Comparison of ENCODE assay signal across 22 mouse cellular contexts in genomic region chr17:30750269-30750668, GRCm38 (mm10).
DNase-seq lines count a peak whose midpoint lies in the region; ATAC-seq and TF ChIP-seq lines count a peak whose summit lies in the region.
"Had no signal": no experiment of that assay in that cellular context is flagged by ENCODE, and none has a peak within 500 bp of the region (broad histone marks: within the 10 kb centered on the region; RNA-seq: fewer than 3 reads in every experiment).

No protein-coding gene starts in this region.

- TF ChIP-seq CTCF in forebrain, postnatal 0 days (IDR thresholded peaks at IDR 0.05; ENCODE audit: low read depth): no peak
- no peak; the same call in 1 of the 2 replicates for TF ChIP-seq CTCF in kidney, postnatal 0 days (IDR thresholded peaks at IDR 0.05; ENCODE audit: low read depth)

- no peak overlapping the region for H3K4me2 ChIP-seq in forebrain, postnatal 0 days (ENCODE audit: low read depth)
- H3K4me2 ChIP-seq in forebrain, embryonic 16.5 days (ENCODE audit: low read length): no peak overlapping the region
- H3K4me2 ChIP-seq in kidney, postnatal 0 days (ENCODE audit: low read length): no peak overlapping the region
- H3K4me2 ChIP-seq in midbrain, embryonic 11.5 days: no peak overlapping the region
- H3K4me2 ChIP-seq in midbrain, embryonic 16.5 days (ENCODE audit: low read length): no peak overlapping the region
- H3K4me2 ChIP-seq: embryonic facial prominence, embryonic 12.5 days; forebrain, embryonic 12.5 days; heart, embryonic 11.5 days; heart, embryonic 15.5 days; hindbrain, embryonic 15.5 days had no signal

- H3K27me3 ChIP-seq in forebrain, postnatal 0 days (ENCODE audit: insufficient read depth, low read length): no peaks in the 10 kb centered on the region
- H3K27me3 ChIP-seq in forebrain, embryonic 16.5 days (replicated peaks; ENCODE audit: control insufficient read depth, insufficient read depth, low read length): no peaks in the 10 kb centered on the region
- no peaks in the 10 kb centered on the region for H3K27me3 ChIP-seq in kidney, postnatal 0 days (ENCODE audit: insufficient read depth, low read length)
- no peaks in the 10 kb centered on the region for H3K27me3 ChIP-seq in midbrain, embryonic 11.5 days (ENCODE audit: control insufficient read depth, insufficient read depth, low read length)
- no peaks in the 10 kb centered on the region for H3K27me3 ChIP-seq in midbrain, embryonic 16.5 days (ENCODE audit: control insufficient read depth, insufficient read depth, low read depth, low read length)
- H3K27me3 ChIP-seq: embryonic facial prominence, embryonic 12.5 days; forebrain, embryonic 12.5 days; heart, embryonic 15.5 days; hindbrain, embryonic 15.5 days had no signal

- ATAC-seq in forebrain, postnatal 0 days: 0 out of 2 replicates have a peak, but pooled peaks have one; percentile 40
- ATAC-seq in forebrain, embryonic 16.5 days: no peak
- ATAC-seq in kidney, postnatal 0 days (replicated peaks; ENCODE audit: low FRiP score, low read depth): no peak
- ATAC-seq in midbrain, embryonic 11.5 days (ENCODE audit: low FRiP score): no peak
- no peak for ATAC-seq in midbrain, embryonic 16.5 days
- ATAC-seq: activated CD4-positive, CD25-positive, alpha-beta regulatory T cell, adult 4 months; Patski had no signal

- H3K36me3 ChIP-seq in forebrain, postnatal 0 days (ENCODE audit: insufficient read depth): no peaks in the 10 kb centered on the region
- no peaks in the 10 kb centered on the region for H3K36me3 ChIP-seq in forebrain, embryonic 16.5 days (ENCODE audit: control insufficient read depth, insufficient read depth)
- H3K36me3 ChIP-seq in kidney, postnatal 0 days (ENCODE audit: insufficient read depth, low read length): no peaks in the 10 kb centered on the region
- H3K36me3 ChIP-seq in midbrain, embryonic 11.5 days (ENCODE audit: control insufficient read depth, insufficient read depth, low read length): no peaks in the 10 kb centered on the region
- no peaks in the 10 kb centered on the region for H3K36me3 ChIP-seq in midbrain, embryonic 16.5 days (ENCODE audit: control insufficient read depth, insufficient read depth, low read length)
- H3K36me3 ChIP-seq: embryonic facial prominence, embryonic 12.5 days; forebrain, embryonic 12.5 days; heart, embryonic 15.5 days; hindbrain, embryonic 15.5 days had no signal

- WGBS in forebrain, postnatal 0 days: 40% methylated on average over 6 of the region's 6 CpGs
- WGBS in forebrain, embryonic 16.5 days: 42% methylated on average over 6 of the region's 6 CpGs
- WGBS in kidney, postnatal 0 days: 37% methylated on average over 6 of the region's 6 CpGs
- WGBS in midbrain, embryonic 11.5 days: 45% methylated on average over 6 of the region's 6 CpGs
- 42% methylated on average over 6 of the region's 6 CpGs for WGBS in midbrain, embryonic 16.5 days

- no peaks in the 10 kb centered on the region for H3K9me3 ChIP-seq in forebrain, postnatal 0 days (ENCODE audit: low read length)
- H3K9me3 ChIP-seq in forebrain, embryonic 16.5 days (ENCODE audit: control insufficient read depth, low read length): no peaks in the 10 kb centered on the region
- no peaks in the 10 kb centered on the region for H3K9me3 ChIP-seq in kidney, postnatal 0 days (replicated peaks; ENCODE audit: low read length)
- no peaks in the 10 kb centered on the region for H3K9me3 ChIP-seq in midbrain, embryonic 11.5 days (ENCODE audit: control insufficient read depth, low read length)
- H3K9me3 ChIP-seq in midbrain, embryonic 16.5 days (replicated peaks; ENCODE audit: control insufficient read depth, low read length, poor library complexity, severe bottlenecking): no peaks in the 10 kb centered on the region
- H3K9me3 ChIP-seq: embryonic facial prominence, embryonic 12.5 days; forebrain, embryonic 12.5 days; heart, embryonic 15.5 days; hindbrain, embryonic 15.5 days had no signal

- no peak for DNase-seq in forebrain, postnatal 0 days
- peak; percentile 12 for DNase-seq in kidney, postnatal 0 days (ENCODE audit: low spot score)
- DNase-seq in kidney, adult 11 months: no peak
- peak; percentile 86 for DNase-seq in midbrain, embryonic 11.5 days (ENCODE audit: low spot score, missing footprints)
- peak; percentile 56 for DNase-seq in retina, embryonic 14.5 days (ENCODE audit: low spot score)
- no peak for DNase-seq in gastrocnemius, postnatal 4 days (ENCODE audit: low spot score in 2 of 2)
- DNase-seq: adrenal gland, postnatal 14 days; cerebellum, adult 11-12 months; cerebellum, adult 9-10 months; gastrocnemius, adult 2 months; gastrocnemius, postnatal 25 days; heart, adult 18-20 months; heart, postnatal 14 days had no signal

- H3K27ac ChIP-seq in forebrain, postnatal 0 days (ENCODE audit: low read depth, low read length): no peak overlapping the region
- no peak overlapping the region for H3K27ac ChIP-seq in forebrain, embryonic 16.5 days (ENCODE audit: low read length)
- no peak overlapping the region for H3K27ac ChIP-seq in kidney, postnatal 0 days
- no peak overlapping the region for H3K27ac ChIP-seq in midbrain, embryonic 11.5 days (ENCODE audit: low read depth, low read length)
- H3K27ac ChIP-seq in midbrain, embryonic 16.5 days (ENCODE audit: low read length): no peak overlapping the region
- H3K27ac ChIP-seq: embryonic facial prominence, embryonic 12.5 days; forebrain, embryonic 12.5 days; gastrocnemius, adult 2 months; heart, embryonic 15.5 days; hindbrain, embryonic 15.5 days had no signal

- no peak overlapping the region for H3K9ac ChIP-seq in forebrain, postnatal 0 days
- H3K9ac ChIP-seq in forebrain, embryonic 16.5 days (replicated peaks; ENCODE audit: low read depth, low read length): no peak overlapping the region
- H3K9ac ChIP-seq in kidney, postnatal 0 days (ENCODE audit: low read depth, low read length): no peak overlapping the region
- H3K9ac ChIP-seq in midbrain, embryonic 11.5 days (ENCODE audit: low read length): no peak overlapping the region
- H3K9ac ChIP-seq in midbrain, embryonic 16.5 days (ENCODE audit: low read depth, low read length): no peak overlapping the region
- H3K9ac ChIP-seq: embryonic facial prominence, embryonic 12.5 days; forebrain, embryonic 12.5 days; heart, embryonic 15.5 days; hindbrain, embryonic 15.5 days had no signal

- H3K4me3 ChIP-seq in forebrain, postnatal 0 days (ENCODE audit: low read depth, low read length): no peak overlapping the region
- no peak overlapping the region for H3K4me3 ChIP-seq in forebrain, embryonic 16.5 days (replicated peaks; ENCODE audit: low read length)
- H3K4me3 ChIP-seq in kidney, postnatal 0 days (replicated peaks; ENCODE audit: low read depth, low read length): no peak overlapping the region
- H3K4me3 ChIP-seq in midbrain, embryonic 11.5 days (ENCODE audit: low read depth, low read length): no peak overlapping the region
- H3K4me3 ChIP-seq in midbrain, embryonic 16.5 days (ENCODE audit: low read depth, low read length): no peak overlapping the region
- H3K4me3 ChIP-seq: embryonic facial prominence, embryonic 12.5 days; forebrain, embryonic 12.5 days; gastrocnemius, adult 2 months; heart, embryonic 15.5 days; hindbrain, embryonic 15.5 days had no signal

- H3K4me1 ChIP-seq in forebrain, postnatal 0 days (ENCODE audit: insufficient read depth): no peaks in the 10 kb centered on the region; the same call in 1 of the 2 replicates
- peaks cover 11% of the 10 kb centered on the region for H3K4me1 ChIP-seq in forebrain, embryonic 16.5 days (replicated peaks; ENCODE audit: control insufficient read depth, insufficient read depth, low read length)
- no peaks in the 10 kb centered on the region for H3K4me1 ChIP-seq in kidney, postnatal 0 days (replicated peaks; ENCODE audit: insufficient read depth, low read length)
- H3K4me1 ChIP-seq in midbrain, embryonic 11.5 days (ENCODE audit: control insufficient read depth, insufficient read depth, low read length): no peaks in the 10 kb centered on the region
- H3K4me1 ChIP-seq in midbrain, embryonic 16.5 days (ENCODE audit: control insufficient read depth, insufficient read depth, low read length): peaks cover 10% of the 10 kb centered on the region; the same call in 1 of the 2 replicates
- H3K4me1 ChIP-seq: embryonic facial prominence, embryonic 12.5 days; heart, embryonic 15.5 days had no signal

Comparison
In these comparisons a context has a peak if more than half of its experiments do, and no peak if none do; other contexts are left out.
1. DNase-seq: peak in kidney, postnatal 0 days (single experiment), midbrain, embryonic 11.5 days (single experiment) and retina, embryonic 14.5 days (single experiment); none in forebrain, postnatal 0 days (single experiment), kidney, adult 11 months (single experiment) and gastrocnemius, postnatal 4 days (0 of 2).